Mouse (Mus musculus) cerebellum, adult 11 months (tissue): ENCODE measurements around the gene Nup107.

Experiments
- DNase-seq: peaks from one replicate; pipeline ENCODE4 v3.0.0; 2022

Gene Nup107

GRCm38 (mm10) chr10:117777103-117777470, 15.4 kb downstream of the Nup107 start:
- no peak for DNase-seq

GRCm38 (mm10) chr10:117776281-117777102, 16.0 kb downstream of the Nup107 start:
- no peak for DNase-seq

GRCm38 (mm10) chr10:117775401-117776144, 16.9 kb downstream of the Nup107 start:
- no peak for DNase-seq

- no peak for DNase-seq
Measured at GRCm38 (mm10) chr10:117774817-117775120, 17.7 kb downstream of the Nup107 start.

GRCm38 (mm10) chr10:117774011-117774816, 18.3 kb downstream of the Nup107 start:
- no peak for DNase-seq

- no peak for DNase-seq
Measured at GRCm38 (mm10) chr10:117773106-117773720, 19.3 kb downstream of the Nup107 start.

- no peak for DNase-seq
Measured at GRCm38 (mm10) chr10:117772364-117773105, 20.0 kb downstream of the Nup107 start.

GRCm38 (mm10) chr10:117771131-117771510, 21.4 kb downstream of the Nup107 start:
- DNase-seq, result no peak

GRCm38 (mm10) chr10:117770286-117771130, 22.0 kb downstream of the Nup107 start:
- no peak for DNase-seq

- no peak for DNase-seq
Measured at GRCm38 (mm10) chr10:117769541-117770285, 22.8 kb downstream of the Nup107 start.

GRCm38 (mm10) chr10:117768141-117768440, 24.4 kb downstream of the Nup107 start:
- DNase-seq, result no peak

GRCm38 (mm10) chr10:117767286-117768140, 25.0 kb downstream of the Nup107 start:
- DNase-seq, result no peak

- no peak for DNase-seq
Measured at GRCm38 (mm10) chr10:117766896-117767160, 25.7 kb downstream of the Nup107 start.

- no peak for DNase-seq
Measured at GRCm38 (mm10) chr10:117766111-117766895, 26.2 kb downstream of the Nup107 start.

- DNase-seq, result no peak
Measured at GRCm38 (mm10) chr10:117765116-117765894, 27.2 kb downstream of the Nup107 start.

- no peak for DNase-seq
Measured at GRCm38 (mm10) chr10:117764598-117764997, 27.9 kb downstream of the Nup107 start.

- no peak for DNase-seq
Measured at GRCm38 (mm10) chr10:117763588-117764190, 28.8 kb downstream of the Nup107 start.

GRCm38 (mm10) chr10:117762966-117763365, 29.5 kb downstream of the Nup107 start:
- DNase-seq, result no peak
